Mouse (Mus musculus): Measurements from ENCODE around the gene Filip1. TPM values are rescaled to one million over a fixed set of nuclear protein-coding genes. Genes with fewer than 3 reads are reported as not detected.

Gene Filip1
- polyA plus RNA-seq, 1 experiment from 2014 or later: 10.1 TPM

DNA sequence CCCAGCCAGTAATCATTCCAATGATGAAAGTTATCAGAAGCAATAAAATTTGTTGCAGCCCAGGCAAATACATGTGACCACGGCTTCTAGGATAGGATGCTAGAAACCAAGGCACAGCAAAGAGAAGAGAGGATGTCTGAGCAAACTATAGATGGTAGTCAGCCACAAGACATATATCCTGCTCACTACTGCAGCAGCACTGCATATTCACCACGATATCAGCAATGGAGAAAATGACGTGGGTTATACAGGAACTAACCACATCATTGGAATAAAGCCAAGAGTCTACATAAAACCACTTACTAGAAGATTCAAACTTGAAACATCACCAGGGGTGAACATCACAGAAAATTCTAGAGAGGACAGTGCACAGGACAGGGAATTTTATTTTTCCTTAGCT lies 113.8 kb downstream of the Filip1 start:
- no peak overlapping the region for H3K9ac ChIP-seq (replicated peaks; ENCODE audit: low read depth)
- H3K27me3 ChIP-seq (replicated peaks; ENCODE audit: insufficient read depth, low read length): no peaks in the 10 kb centered on the region
- DNase-seq (ENCODE audit: low spot score): no peak
- no peak for TF ChIP-seq CTCF (IDR thresholded peaks at IDR 0.05)
- no peak for TF ChIP-seq EP300 (IDR thresholded peaks at IDR 0.05)
- no peak overlapping the region for H3K4me3 ChIP-seq (ENCODE audit: low read depth, low read length)
- 0 out of 2 replicates have a peak, but pooled peaks cover 5% of the 10 kb centered on the region for H3K36me3 ChIP-seq (ENCODE audit: insufficient read depth, low read length)
- H3K9me3 ChIP-seq (ENCODE audit: low read length): no peaks in the 10 kb centered on the region
- no peak overlapping the region for H3K4me2 ChIP-seq (replicated peaks; ENCODE audit: low read depth, low read length)
- 38% methylated on average over 3 of the region's 3 CpGs for WGBS
- H3K4me1 ChIP-seq (ENCODE audit: insufficient read depth, low read depth, low read length): no peaks in the 10 kb centered on the region
- H3K27ac ChIP-seq (ENCODE audit: low read length): no peak overlapping the region
- no peak for ATAC-seq

GRCm38 (mm10) chr9:79894665-79895064 lies 118.0 kb downstream of the Filip1 start:
- ATAC-seq (no peak), DNase-seq (ENCODE audit: low spot score) (no peak)
- H3K9ac ChIP-seq (replicated peaks; ENCODE audit: low read depth): no peak overlapping the region
- 52% methylated on average over 5 of the region's 5 CpGs for WGBS
- H3K36me3 ChIP-seq (ENCODE audit: insufficient read depth, low read length): 0 out of 2 replicates have a peak, but pooled peaks cover 5% of the 10 kb centered on the region
- no peaks in the 10 kb centered on the region for H3K4me1 ChIP-seq (ENCODE audit: insufficient read depth, low read depth, low read length)
- H3K27me3 ChIP-seq (replicated peaks; ENCODE audit: insufficient read depth, low read length): no peaks in the 10 kb centered on the region
- no peak overlapping the region for H3K4me2 ChIP-seq (replicated peaks; ENCODE audit: low read depth, low read length)
- no peak overlapping the region for H3K4me3 ChIP-seq (ENCODE audit: low read depth, low read length)
- no peaks in the 10 kb centered on the region for H3K9me3 ChIP-seq (ENCODE audit: low read length)
- no peak overlapping the region for H3K27ac ChIP-seq (ENCODE audit: low read length)
- TF ChIP-seq CTCF (IDR thresholded peaks at IDR 0.05) (no peak), EP300 (IDR thresholded peaks at IDR 0.05) (no peak)

GRCm38 (mm10) chr9:79893841-79894612 lies 118.6 kb downstream of the Filip1 start:
- Histone ChIP-seq H3K36me3 (ENCODE audit: insufficient read depth, low read length) (0 out of 2 replicates have a peak, but pooled peaks cover 5% of the 10 kb centered on the region), H3K27ac (ENCODE audit: low read length) (no peak overlapping the region), H3K4me1 (ENCODE audit: insufficient read depth, low read depth, low read length) (no peaks in the 10 kb centered on the region), H3K4me2 (replicated peaks; ENCODE audit: low read depth, low read length) (no peak overlapping the region), H3K9me3 (ENCODE audit: low read length) (no peaks in the 10 kb centered on the region), H3K9ac (replicated peaks; ENCODE audit: low read depth) (no peak overlapping the region), H3K27me3 (replicated peaks; ENCODE audit: insufficient read depth, low read length) (no peaks in the 10 kb centered on the region), H3K4me3 (ENCODE audit: low read depth, low read length) (no peak overlapping the region)
- no peak for ATAC-seq
- 65% methylated on average over 4 of the region's 4 CpGs for WGBS
- DNase-seq (ENCODE audit: low spot score): no peak
- TF ChIP-seq EP300 (IDR thresholded peaks at IDR 0.05) (no peak), CTCF (IDR thresholded peaks at IDR 0.05) (no peak)

- Histone ChIP-seq H3K4me3 (ENCODE audit: low read depth, low read length) (no peak overlapping the region), H3K4me2 (replicated peaks; ENCODE audit: low read depth, low read length) (no peak overlapping the region), H3K27me3 (replicated peaks; ENCODE audit: insufficient read depth, low read length) (no peaks in the 10 kb centered on the region), H3K9me3 (ENCODE audit: low read length) (no peaks in the 10 kb centered on the region), H3K4me1 (ENCODE audit: insufficient read depth, low read depth, low read length) (no peaks in the 10 kb centered on the region), H3K9ac (replicated peaks; ENCODE audit: low read depth) (no peak overlapping the region), H3K27ac (ENCODE audit: low read length) (no peak overlapping the region), H3K36me3 (ENCODE audit: insufficient read depth, low read length) (no peaks in the 10 kb centered on the region)
- DNase-seq (ENCODE audit: low spot score) (no peak), ATAC-seq (no peak)
- TF ChIP-seq EP300 (IDR thresholded peaks at IDR 0.05): no peak
- TF ChIP-seq CTCF (IDR thresholded peaks at IDR 0.05): no peak
- WGBS: 82% methylated on average over 1 of the region's 1 CpGs
Observed at GRCm38 (mm10) chr9:79892183-79892582, 120.5 kb downstream of the Filip1 start.

DNA sequence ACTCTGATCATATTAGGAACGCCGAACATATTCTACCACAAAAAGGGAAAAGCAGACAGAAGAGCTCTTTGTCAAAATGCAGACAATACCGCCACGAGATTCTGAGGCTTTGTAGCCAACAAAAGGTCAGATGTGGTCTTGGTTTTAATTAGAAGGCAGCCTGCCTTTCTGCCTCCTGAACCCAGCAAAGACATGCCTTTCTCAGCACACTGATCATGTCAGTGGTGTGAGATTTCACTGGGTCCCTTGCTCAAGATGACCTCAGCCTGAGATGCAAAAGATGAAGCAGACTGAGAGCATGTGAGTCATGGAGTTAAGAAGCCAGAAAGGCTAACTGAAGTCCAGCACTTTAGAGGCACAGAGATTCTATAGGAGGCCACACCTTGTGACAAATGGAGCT lies 122.2 kb downstream of the Filip1 start:
- TF ChIP-seq CTCF (IDR thresholded peaks at IDR 0.05): no peak
- TF ChIP-seq EP300 (IDR thresholded peaks at IDR 0.05): no peak

DNA sequence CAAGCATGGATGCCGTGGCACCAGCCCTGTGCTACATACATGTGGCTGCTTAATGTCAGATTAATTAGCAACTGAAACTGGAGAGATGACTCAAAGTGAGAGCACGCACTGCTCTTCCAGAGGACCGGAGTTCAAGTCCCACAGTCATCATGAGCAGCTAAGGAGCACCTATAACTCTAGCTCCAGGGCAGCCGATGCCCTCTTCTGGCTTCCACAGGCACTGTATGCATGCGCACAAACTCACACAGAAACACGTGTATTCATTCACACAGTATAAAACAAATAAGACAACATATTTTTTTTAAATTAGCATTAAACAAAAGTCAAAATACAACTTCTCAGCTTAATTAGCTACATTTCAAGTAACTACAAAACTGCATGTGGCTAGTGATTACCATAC lies 123.5 kb downstream of the Filip1 start:
- Histone ChIP-seq H3K4me3 (ENCODE audit: low read depth, low read length) (no peak overlapping the region), H3K9ac (replicated peaks; ENCODE audit: low read depth) (no peak overlapping the region), H3K4me1 (ENCODE audit: insufficient read depth, low read depth, low read length) (no peaks in the 10 kb centered on the region), H3K27me3 (replicated peaks; ENCODE audit: insufficient read depth, low read length) (no peaks in the 10 kb centered on the region), H3K36me3 (ENCODE audit: insufficient read depth, low read length) (no peaks in the 10 kb centered on the region), H3K9me3 (ENCODE audit: low read length) (no peaks in the 10 kb centered on the region), H3K27ac (ENCODE audit: low read length) (no peak overlapping the region), H3K4me2 (replicated peaks; ENCODE audit: low read depth, low read length) (no peak overlapping the region)
- DNase-seq (ENCODE audit: low spot score) (no peak), ATAC-seq (no peak)
- WGBS: 91% methylated on average over 6 of the region's 6 CpGs
- TF ChIP-seq CTCF (IDR thresholded peaks at IDR 0.05) (peak; percentile 51), EP300 (IDR thresholded peaks at IDR 0.05) (no peak)

More for the DNA sequence above, 122.2 kb downstream of the Filip1 start:
- Histone ChIP-seq H3K9ac (replicated peaks; ENCODE audit: low read depth) (no peak overlapping the region), H3K27me3 (replicated peaks; ENCODE audit: insufficient read depth, low read length) (no peaks in the 10 kb centered on the region), H3K4me2 (replicated peaks; ENCODE audit: low read depth, low read length) (no peak overlapping the region), H3K27ac (ENCODE audit: low read length) (no peak overlapping the region), H3K4me1 (ENCODE audit: insufficient read depth, low read depth, low read length) (no peaks in the 10 kb centered on the region), H3K9me3 (ENCODE audit: low read length) (no peaks in the 10 kb centered on the region), H3K4me3 (ENCODE audit: low read depth, low read length) (no peak overlapping the region), H3K36me3 (ENCODE audit: insufficient read depth, low read length) (no peaks in the 10 kb centered on the region)
- no peak for DNase-seq (ENCODE audit: low spot score)
- no peak for ATAC-seq
- 65% methylated on average over 4 of the region's 4 CpGs for WGBS
